Mouse (Mus musculus) midbrain, embryonic 11.5 days (tissue): ENCODE results near the gene Kif27. TPM values are rescaled to one million over a fixed set of nuclear protein-coding genes. Genes with fewer than 3 reads are reported as not detected.

Source experiments
- ATAC-seq: fragments of 200-750 bp; cut with Nextera tagmentation; 2 replicates; pipeline ENCODE4 v1.8.0; 2017; ENCODE audit warnings: moderate TSS enrichment, moderate library complexity; ENCODE audit not compliant: low FRiP score
- DNase-seq: peaks from one replicate; pipeline ENCODE4 v3.0.0; 2015; ENCODE audit warnings: low spot score; ENCODE audit errors: missing footprints
- H3K27ac ChIP-seq: fragments of 300-500 bp; sonication (generic); 2 replicates; pipeline ENCODE4 v1.5.1; 2014; ENCODE audit warnings: low read depth, low read length
- H3K27me3 ChIP-seq: fragments of 300-500 bp; sonication (generic); 2 replicates; pipeline ENCODE4 v1.6.1; 2014; ENCODE audit warnings: mild to moderate bottlenecking, low read length, moderate library complexity, mixed read lengths; ENCODE audit not compliant: control insufficient read depth, insufficient read depth
- H3K36me3 ChIP-seq: fragments of 300-500 bp; sonication (generic); 2 replicates; pipeline ENCODE4 v1.6.1; 2014; ENCODE audit warnings: mild to moderate bottlenecking, low read length, moderate library complexity, mixed read lengths; ENCODE audit not compliant: control insufficient read depth, insufficient read depth
- H3K4me1 ChIP-seq: fragments of 300-500 bp; sonication (generic); 2 replicates; pipeline ENCODE4 v1.6.1; 2014; ENCODE audit warnings: low read length; ENCODE audit not compliant: control insufficient read depth, insufficient read depth
- H3K4me2 ChIP-seq: fragments of 300-500 bp; sonication (generic); 2 replicates; pipeline ENCODE4 v1.6.1; 2014; ENCODE audit warnings: mild to moderate bottlenecking, moderate library complexity
- H3K4me3 ChIP-seq: fragments of 300-500 bp; sonication (generic); 2 replicates; pipeline ENCODE4 v1.5.1; 2014; ENCODE audit warnings: low read depth, low read length
- H3K9ac ChIP-seq: fragments of 300-500 bp; sonication (generic); 2 replicates; pipeline ENCODE4 v1.6.1; 2014; ENCODE audit warnings: low read length
- H3K9me3 ChIP-seq: fragments of 300-500 bp; sonication (generic); 2 replicates; pipeline ENCODE4 v1.6.1; 2016; ENCODE audit warnings: low read length; ENCODE audit not compliant: control insufficient read depth
- WGBS: fragments of 180-500 bp; shearing (Covaris S2); extraction: QIAGEN DNeasy Blood & Tissue Kit; methylation state at CpG from one replicate; pipeline ENCODE4 v1.1.7; 2014; 5-methylcytosine and 5-hydroxymethylcytosine counted together
- polyA plus RNA-seq: library from polyadenylated mRNA; unstranded; fragments of >200 nt; fragmentation: Nextera tagmentation; extraction: Ambion mirVana; gene quantifications from 2 replicates; pipeline ENCODE4 v1.2.1, GENCODE M21; 2014

Kif27 gene
- polyA plus RNA-seq, 1 experiment from 2014 or later, result 1.1 TPM

DNA sequence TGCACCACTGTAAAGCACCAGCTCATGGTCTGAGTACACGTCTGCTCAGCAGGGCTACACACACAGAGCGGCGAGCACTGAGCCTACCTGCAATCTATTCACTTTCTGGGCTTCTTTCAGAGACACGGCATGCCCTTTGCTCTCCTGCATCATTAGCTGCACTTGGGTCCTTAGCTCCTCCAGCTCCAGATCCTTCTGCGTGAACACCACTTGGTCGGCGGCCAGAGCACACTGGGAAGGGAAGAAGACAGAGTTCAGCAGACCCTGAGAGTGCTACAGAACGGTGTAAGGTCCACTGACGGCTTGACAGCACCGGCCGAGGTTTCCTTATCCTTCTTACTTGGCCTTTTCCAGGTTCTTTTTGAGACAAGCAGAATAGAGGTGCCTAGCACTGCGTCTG lies 21.5 kb downstream of the Kif27 start:
- 79% methylated on average over 12 of the region's 12 CpGs for WGBS

GRCm38 (mm10) chr13:58334116-58334515 lies 24.8 kb downstream of the Kif27 start:
- Histone ChIP-seq H3K36me3 (no peaks in the 10 kb centered on the region), H3K4me1 (no peaks in the 10 kb centered on the region), H3K27ac (no peak overlapping the region), H3K4me2 (no peak overlapping the region), H3K9me3 (no peaks in the 10 kb centered on the region), H3K27me3 (no peaks in the 10 kb centered on the region), H3K9ac (no peak overlapping the region), H3K4me3 (no peak overlapping the region)
- WGBS, result 97% methylated on average over 5 of the region's 5 CpGs
- DNase-seq (peak; percentile 77), ATAC-seq (no peak)

More for the DNA sequence above, 21.5 kb downstream of the Kif27 start:
- ATAC-seq, result no peak
- no peaks in the 10 kb centered on the region for H3K36me3 ChIP-seq
- no peaks in the 10 kb centered on the region for H3K9me3 ChIP-seq
- H3K4me3 ChIP-seq, result no peak overlapping the region
- H3K27ac ChIP-seq, result no peak overlapping the region
- H3K9ac ChIP-seq, result no peak overlapping the region
- H3K4me1 ChIP-seq, result no peaks in the 10 kb centered on the region
- H3K4me2 ChIP-seq, result no peak overlapping the region
- DNase-seq, result no peak
- H3K27me3 ChIP-seq, result no peaks in the 10 kb centered on the region

- WGBS, result 61% methylated on average over 2 of the region's 2 CpGs
- no peak for DNase-seq
Observed at GRCm38 (mm10) chr13:58317768-58318167, 41.2 kb downstream of the Kif27 start.

GRCm38 (mm10) chr13:58314991-58315390 lies 43.9 kb downstream of the Kif27 start:
- Histone ChIP-seq H3K9ac (no peak overlapping the region), H3K4me3 (no peak overlapping the region), H3K9me3 (no peaks in the 10 kb centered on the region), H3K4me1 (no peaks in the 10 kb centered on the region), H3K27me3 (no peaks in the 10 kb centered on the region), H3K36me3 (no peaks in the 10 kb centered on the region), H3K4me2 (no peak overlapping the region), H3K27ac (no peak overlapping the region)
- DNase-seq (peak; percentile 66), ATAC-seq (no peak)
- WGBS, result 62% methylated on average over 6 of the region's 6 CpGs

More at GRCm38 (mm10) chr13:58317768-58318167, 41.2 kb downstream of the Kif27 start:
- no peak overlapping the region for H3K4me3 ChIP-seq
- H3K4me2 ChIP-seq, result no peak overlapping the region
- ATAC-seq, result no peak
- H3K27ac ChIP-seq, result no peak overlapping the region
- H3K36me3 ChIP-seq, result no peaks in the 10 kb centered on the region
- no peak overlapping the region for H3K9ac ChIP-seq
- no peaks in the 10 kb centered on the region for H3K9me3 ChIP-seq
- no peaks in the 10 kb centered on the region for H3K27me3 ChIP-seq
- H3K4me1 ChIP-seq, result no peaks in the 10 kb centered on the region

GRCm38 (mm10) chr13:58313758-58314157 lies 45.2 kb downstream of the Kif27 start:
- no peak for ATAC-seq
- no peak overlapping the region for H3K4me3 ChIP-seq
- no peaks in the 10 kb centered on the region for H3K9me3 ChIP-seq
- no peak overlapping the region for H3K27ac ChIP-seq
- DNase-seq, result peak; percentile 53
- H3K4me1 ChIP-seq, result no peaks in the 10 kb centered on the region
- no peak overlapping the region for H3K9ac ChIP-seq
- H3K4me2 ChIP-seq, result no peak overlapping the region
- H3K27me3 ChIP-seq, result no peaks in the 10 kb centered on the region
- 73% methylated on average over 3 of the region's 3 CpGs for WGBS
- H3K36me3 ChIP-seq, result no peaks in the 10 kb centered on the region

GRCm38 (mm10) chr13:58311351-58311750 lies 47.6 kb downstream of the Kif27 start:
- no peak overlapping the region for H3K9ac ChIP-seq
- no peaks in the 10 kb centered on the region for H3K27me3 ChIP-seq
- ATAC-seq, result no peak
- WGBS, result 42% methylated on average over 3 of the region's 3 CpGs
- DNase-seq, result peak; percentile 33
- H3K36me3 ChIP-seq, result no peaks in the 10 kb centered on the region
- no peaks in the 10 kb centered on the region for H3K9me3 ChIP-seq
- no peak overlapping the region for H3K27ac ChIP-seq
- no peaks in the 10 kb centered on the region for H3K4me1 ChIP-seq
- H3K4me2 ChIP-seq, result no peak overlapping the region
- H3K4me3 ChIP-seq, result no peak overlapping the region

DNA sequence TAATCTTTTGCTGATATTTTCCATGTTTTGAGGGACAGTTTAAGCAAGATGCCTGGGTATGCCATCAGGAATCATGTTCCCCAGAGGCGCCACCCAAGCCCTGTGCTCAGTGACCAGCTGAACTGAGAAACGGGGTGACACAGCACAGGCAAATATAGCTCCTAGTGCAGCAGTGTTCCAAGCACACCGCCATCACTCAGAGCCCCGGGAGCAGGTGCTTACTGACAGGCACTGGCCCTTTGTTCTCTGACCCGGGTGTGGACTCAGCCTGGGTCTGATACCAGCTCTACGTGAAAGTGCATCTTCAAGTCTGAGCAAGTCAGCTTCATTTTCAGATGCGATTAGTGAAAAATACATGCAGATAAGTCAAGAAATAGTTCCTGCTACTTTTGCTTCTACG lies 49.4 kb downstream of the Kif27 start:
- no peaks in the 10 kb centered on the region for H3K9me3 ChIP-seq
- peak; percentile 35 for DNase-seq
- H3K27ac ChIP-seq, result no peak overlapping the region
- H3K4me2 ChIP-seq, result no peak overlapping the region
- H3K4me3 ChIP-seq, result no peak overlapping the region
- H3K36me3 ChIP-seq, result no peaks in the 10 kb centered on the region
- H3K27me3 ChIP-seq, result no peaks in the 10 kb centered on the region
- ATAC-seq, result no peak
- H3K9ac ChIP-seq, result no peak overlapping the region
- WGBS, result 75% methylated on average over 8 of the region's 8 CpGs
- no peaks in the 10 kb centered on the region for H3K4me1 ChIP-seq

GRCm38 (mm10) chr13:58307453-58307852 lies 51.5 kb downstream of the Kif27 start:
- H3K27ac ChIP-seq, result no peak overlapping the region
- H3K9ac ChIP-seq, result no peak overlapping the region
- no peak overlapping the region for H3K4me3 ChIP-seq
- H3K9me3 ChIP-seq, result no peaks in the 10 kb centered on the region
- no peaks in the 10 kb centered on the region for H3K36me3 ChIP-seq
- DNase-seq, result peak; percentile 60
- 91% methylated on average over 5 of the region's 5 CpGs for WGBS
- no peak overlapping the region for H3K4me2 ChIP-seq
- no peak for ATAC-seq
- no peaks in the 10 kb centered on the region for H3K27me3 ChIP-seq
- no peaks in the 10 kb centered on the region for H3K4me1 ChIP-seq

- H3K4me1 ChIP-seq, result no peaks in the 10 kb centered on the region
- ATAC-seq (no peak), DNase-seq (no peak)
- no peak overlapping the region for H3K9ac ChIP-seq
- 92% methylated on average over 2 of the region's 2 CpGs for WGBS
- H3K4me3 ChIP-seq, result no peak overlapping the region
- no peaks in the 10 kb centered on the region for H3K9me3 ChIP-seq
- H3K27me3 ChIP-seq, result no peaks in the 10 kb centered on the region
- no peak overlapping the region for H3K27ac ChIP-seq
- no peak overlapping the region for H3K4me2 ChIP-seq
- no peaks in the 10 kb centered on the region for H3K36me3 ChIP-seq
Observed at GRCm38 (mm10) chr13:58305230-58305629, 53.7 kb downstream of the Kif27 start.
